Mouse (Mus musculus): ENCODE data around the gene Spred2. TPM values are rescaled to one million over a fixed set of nuclear protein-coding genes. Genes with fewer than 3 reads are reported as not detected.
"Not testable (repeated sequence)": the region's sequence is repeated elsewhere in the genome, so short reads cannot be mapped to it uniquely, and the experiment has no call there.

The Spred2 gene
- polyA plus RNA-seq, 1 experiment from 2014 or later: 4.1 TPM

DNA sequence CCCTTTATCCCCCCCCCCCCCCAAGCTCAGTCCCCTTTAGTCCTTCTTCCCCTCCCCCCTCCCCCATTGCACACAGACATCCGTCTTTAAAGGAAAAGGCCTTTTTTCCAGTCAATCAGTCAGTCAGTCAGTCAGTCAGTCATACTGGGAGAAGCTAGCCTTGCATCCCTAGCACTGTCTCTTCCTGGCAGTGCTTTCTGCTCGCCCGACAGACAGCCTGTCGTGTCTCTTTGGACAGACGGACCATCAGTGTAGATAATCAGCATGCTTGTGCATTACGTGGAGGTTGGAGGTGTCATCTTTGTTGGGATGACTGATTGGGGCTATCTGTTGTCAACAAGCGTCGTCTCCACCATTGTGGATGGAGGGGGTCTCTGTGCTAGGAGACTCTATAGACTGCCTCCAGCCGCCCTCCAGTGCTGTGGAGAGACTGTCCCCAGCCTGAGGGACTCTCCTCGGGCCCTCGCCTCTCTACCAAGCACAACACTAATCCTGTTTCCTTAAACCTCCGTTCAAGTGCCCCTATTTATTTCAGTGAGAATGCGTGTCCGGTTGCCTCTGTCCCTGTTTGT lies 98.8 kb downstream of the Spred2 start:
- Histone ChIP-seq H3K9me3 (replicated peaks; ENCODE audit: control insufficient read depth, low read length) (peaks cover 29% of the 10 kb centered on the region), H3K4me1 (ENCODE audit: control insufficient read depth, insufficient read depth, low read length) (no peaks in the 10 kb centered on the region), H3K9ac (ENCODE audit: low read length) (no peak overlapping the region), H3K27ac (ENCODE audit: low read length) (no peak overlapping the region), H3K4me2 (ENCODE audit: low read depth, low read length) (no peak overlapping the region), H3K27me3 (ENCODE audit: control insufficient read depth, insufficient read depth, low read length) (no peaks in the 10 kb centered on the region), H3K36me3 (ENCODE audit: control insufficient read depth, insufficient read depth) (peaks cover 43% of the 10 kb centered on the region), H3K4me3 (ENCODE audit: low read length) (no peak overlapping the region)
- ATAC-seq (replicated peaks; ENCODE audit: extremely low read depth, insufficient read depth, low FRiP score): no peak
- 87% methylated on average over 14 of the region's 14 CpGs for WGBS

DNA sequence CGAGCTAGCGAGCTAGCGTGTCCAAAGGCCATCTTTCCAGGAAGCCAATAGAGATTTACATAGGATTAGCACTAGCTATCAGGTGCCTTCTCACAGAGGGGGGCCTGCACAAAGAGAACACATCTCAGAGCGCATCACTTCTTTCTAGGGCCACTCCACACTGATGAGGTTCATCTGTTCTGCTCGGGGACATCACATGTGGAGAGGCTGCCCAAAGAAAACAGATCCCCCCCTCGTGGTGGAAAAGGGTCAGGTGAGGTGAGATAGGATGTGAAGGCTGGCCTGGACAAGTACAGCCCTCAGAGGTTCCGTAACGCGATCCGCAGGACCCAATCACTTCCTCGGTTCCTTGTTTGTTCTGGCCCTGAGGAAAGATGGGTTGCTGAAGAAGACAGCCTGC lies 101.7 kb downstream of the Spred2 start:
- no peak overlapping the region for H3K4me3 ChIP-seq (ENCODE audit: low read length)
- H3K4me2 ChIP-seq (ENCODE audit: low read depth, low read length): no peak overlapping the region
- WGBS: 72% methylated on average over 11 of the region's 11 CpGs
- ATAC-seq (replicated peaks; ENCODE audit: extremely low read depth, insufficient read depth, low FRiP score): no peak
- H3K36me3 ChIP-seq (ENCODE audit: control insufficient read depth, insufficient read depth): peaks cover 14% of the 10 kb centered on the region
- H3K4me1 ChIP-seq (ENCODE audit: control insufficient read depth, insufficient read depth, low read length): no peaks in the 10 kb centered on the region
- no peak overlapping the region for H3K9ac ChIP-seq (ENCODE audit: low read length)
- H3K27me3 ChIP-seq (ENCODE audit: control insufficient read depth, insufficient read depth, low read length): no peaks in the 10 kb centered on the region
- H3K9me3 ChIP-seq (replicated peaks; ENCODE audit: control insufficient read depth, low read length): peaks cover 7% of the 10 kb centered on the region
- no peak overlapping the region for H3K27ac ChIP-seq (ENCODE audit: low read length)

DNA sequence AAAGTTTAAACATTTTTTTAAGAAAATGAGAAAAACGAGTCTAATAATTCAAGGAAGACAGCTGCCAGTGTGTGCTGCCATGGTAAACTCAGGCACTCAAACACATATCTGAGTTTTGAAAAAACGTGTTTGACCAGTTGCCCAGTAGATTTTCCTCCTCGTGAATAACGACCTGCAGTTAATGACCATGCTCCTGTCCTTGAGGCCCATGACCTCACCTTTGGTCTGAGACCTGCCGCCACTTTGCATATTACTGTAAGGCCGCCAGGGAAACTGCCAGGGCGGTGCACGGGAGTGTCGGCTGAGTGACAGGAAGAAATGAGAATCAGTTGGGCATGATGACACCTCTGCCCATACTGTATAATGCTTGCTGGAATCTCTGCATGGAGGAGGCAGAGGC lies 103.5 kb downstream of the Spred2 start:
- Histone ChIP-seq H3K9me3 (replicated peaks; ENCODE audit: control insufficient read depth, low read length) (peaks cover 4% of the 10 kb centered on the region; the same call in 1 of the 2 replicates), H3K4me3 (ENCODE audit: low read length) (no peak overlapping the region), H3K4me2 (ENCODE audit: low read depth, low read length) (no peak overlapping the region), H3K4me1 (ENCODE audit: control insufficient read depth, insufficient read depth, low read length) (no peaks in the 10 kb centered on the region), H3K36me3 (ENCODE audit: control insufficient read depth, insufficient read depth) (0 out of 2 replicates have a peak, but pooled peaks cover 6% of the 10 kb centered on the region), H3K9ac (ENCODE audit: low read length) (no peak overlapping the region), H3K27me3 (ENCODE audit: control insufficient read depth, insufficient read depth, low read length) (no peaks in the 10 kb centered on the region), H3K27ac (ENCODE audit: low read length) (no peak overlapping the region)
- ATAC-seq (replicated peaks; ENCODE audit: extremely low read depth, insufficient read depth, low FRiP score): no peak
- WGBS: 77% methylated on average over 9 of the region's 9 CpGs

DNA sequence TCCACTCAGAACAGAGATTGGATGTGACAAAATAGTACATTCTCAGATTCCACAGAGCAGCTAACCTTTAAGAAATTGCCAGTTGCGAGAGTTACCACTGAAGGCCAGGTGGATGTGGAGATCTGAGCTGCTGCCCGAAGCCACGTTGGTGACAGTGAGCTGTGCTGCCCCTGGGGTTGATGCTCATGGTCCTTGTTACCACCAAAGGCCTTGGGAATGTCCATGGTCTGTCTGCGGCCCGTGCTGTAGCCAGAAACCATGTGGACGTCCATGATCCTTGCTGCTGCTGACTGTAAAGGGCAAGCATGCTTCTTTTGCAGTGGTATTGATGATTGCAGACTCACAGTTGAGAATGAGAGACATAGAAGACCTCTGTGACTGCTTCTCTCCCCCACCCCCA lies 104.2 kb downstream of the Spred2 start:
- H3K27ac ChIP-seq (ENCODE audit: low read length): no peak overlapping the region
- no peak overlapping the region for H3K4me2 ChIP-seq (ENCODE audit: low read depth, low read length)
- ATAC-seq (replicated peaks; ENCODE audit: extremely low read depth, insufficient read depth, low FRiP score): no peak
- no peaks in the 10 kb centered on the region for H3K27me3 ChIP-seq (ENCODE audit: control insufficient read depth, insufficient read depth, low read length)
- peaks cover 4% of the 10 kb centered on the region; the same call in 1 of the 2 replicates for H3K9me3 ChIP-seq (replicated peaks; ENCODE audit: control insufficient read depth, low read length)
- no peak overlapping the region for H3K9ac ChIP-seq (ENCODE audit: low read length)
- no peak overlapping the region for H3K4me3 ChIP-seq (ENCODE audit: low read length)
- 0 out of 2 replicates have a peak, but pooled peaks cover 6% of the 10 kb centered on the region for H3K36me3 ChIP-seq (ENCODE audit: control insufficient read depth, insufficient read depth)
- no peaks in the 10 kb centered on the region for H3K4me1 ChIP-seq (ENCODE audit: control insufficient read depth, insufficient read depth, low read length)
- WGBS: 84% methylated on average over 6 of the region's 6 CpGs

DNA sequence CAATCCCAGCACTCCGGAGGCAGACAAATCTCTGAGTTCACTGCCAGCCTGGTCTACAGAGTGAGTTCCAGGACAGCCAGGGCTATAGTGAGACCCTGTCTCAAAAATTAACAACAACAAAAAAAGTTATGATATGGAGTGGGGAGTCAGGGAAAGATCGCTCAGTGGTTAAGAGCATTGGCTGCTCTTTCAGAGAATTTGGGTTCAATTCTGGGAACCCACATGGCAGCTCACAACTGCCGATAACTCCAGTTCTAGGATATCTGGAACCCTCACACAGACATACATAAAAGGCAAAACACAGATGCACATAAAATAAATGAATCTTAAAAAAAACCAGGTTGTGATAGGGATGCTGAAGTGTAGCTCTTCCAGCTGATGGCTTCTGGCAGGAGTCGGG lies 104.8 kb downstream of the Spred2 start:
- Histone ChIP-seq H3K27me3 (ENCODE audit: control insufficient read depth, insufficient read depth, low read length) (no peaks in the 10 kb centered on the region), H3K27ac (ENCODE audit: low read length) (no peak overlapping the region), H3K36me3 (ENCODE audit: control insufficient read depth, insufficient read depth) (0 out of 2 replicates have a peak, but pooled peaks cover 6% of the 10 kb centered on the region), H3K9me3 (replicated peaks; ENCODE audit: control insufficient read depth, low read length) (peaks cover 4% of the 10 kb centered on the region; the same call in 1 of the 2 replicates), H3K4me2 (ENCODE audit: low read depth, low read length) (no peak overlapping the region), H3K4me3 (ENCODE audit: low read length) (no peak overlapping the region), H3K4me1 (ENCODE audit: control insufficient read depth, insufficient read depth, low read length) (no peaks in the 10 kb centered on the region), H3K9ac (ENCODE audit: low read length) (no peak overlapping the region)
- 88% methylated on average over 4 of the region's 4 CpGs for WGBS
- ATAC-seq (replicated peaks; ENCODE audit: extremely low read depth, insufficient read depth, low FRiP score): no peak

DNA sequence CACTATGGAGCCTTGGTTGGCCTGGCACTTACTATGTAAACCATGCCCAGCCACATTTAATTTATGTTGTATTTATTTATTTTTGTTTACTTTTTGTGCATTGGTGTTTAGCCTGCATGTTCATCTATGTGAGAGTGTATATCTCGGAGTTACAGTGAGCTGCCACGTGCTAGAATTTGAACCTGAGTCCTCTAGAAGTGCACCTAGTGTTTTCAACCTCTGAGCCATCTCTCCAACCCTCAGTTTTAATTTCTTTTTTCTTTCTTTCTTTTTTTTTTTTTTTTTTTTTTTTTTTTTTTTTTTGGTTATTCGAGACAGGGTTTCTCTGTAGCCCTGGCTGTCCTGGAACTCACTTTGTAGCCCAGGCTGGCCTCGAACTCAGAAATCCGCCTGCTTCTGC lies 106.8 kb downstream of the Spred2 start:
- H3K36me3 ChIP-seq (ENCODE audit: control insufficient read depth, insufficient read depth); H3K9ac ChIP-seq (ENCODE audit: low read length); H3K27ac ChIP-seq (ENCODE audit: low read length); H3K4me3 ChIP-seq (ENCODE audit: low read length); ATAC-seq (replicated peaks; ENCODE audit: extremely low read depth, insufficient read depth, low FRiP score); H3K4me1 ChIP-seq (ENCODE audit: control insufficient read depth, insufficient read depth, low read length); H3K4me2 ChIP-seq (ENCODE audit: low read depth, low read length); H3K9me3 ChIP-seq (replicated peaks; ENCODE audit: control insufficient read depth, low read length); H3K27me3 ChIP-seq (ENCODE audit: control insufficient read depth, insufficient read depth, low read length): not testable (repeated sequence)
- 89% methylated on average over 5 of the region's 5 CpGs for WGBS

DNA sequence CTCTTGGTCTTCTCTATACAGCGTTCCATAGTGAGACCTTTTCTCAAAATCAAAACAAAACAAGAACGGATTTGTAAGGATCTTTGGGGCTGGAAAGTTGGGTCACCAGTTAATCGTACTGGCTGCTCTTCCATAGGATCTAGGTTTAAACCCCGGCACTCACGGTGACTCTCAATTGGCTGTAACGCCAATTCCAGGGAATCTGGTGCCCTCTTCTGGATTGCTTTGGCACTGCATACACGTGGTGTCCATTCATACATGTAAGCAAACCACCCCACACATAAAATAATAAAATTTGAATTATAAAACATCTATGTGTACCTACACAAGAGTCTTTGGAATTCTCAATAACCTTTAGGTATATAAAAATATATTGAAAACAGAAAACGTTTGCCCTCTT lies 107.4 kb downstream of the Spred2 start:
- Histone ChIP-seq H3K36me3 (ENCODE audit: control insufficient read depth, insufficient read depth) (no peaks in the 10 kb centered on the region), H3K27ac (ENCODE audit: low read length) (no peak overlapping the region), H3K27me3 (ENCODE audit: control insufficient read depth, insufficient read depth, low read length) (no peaks in the 10 kb centered on the region; the same call in 1 of the 2 replicates), H3K9me3 (replicated peaks; ENCODE audit: control insufficient read depth, low read length) (peaks cover 4% of the 10 kb centered on the region; the same call in 1 of the 2 replicates), H3K9ac (ENCODE audit: low read length) (no peak overlapping the region), H3K4me2 (ENCODE audit: low read depth, low read length) (no peak overlapping the region), H3K4me3 (ENCODE audit: low read length) (no peak overlapping the region), H3K4me1 (ENCODE audit: control insufficient read depth, insufficient read depth, low read length) (no peaks in the 10 kb centered on the region)
- no peak for ATAC-seq (replicated peaks; ENCODE audit: extremely low read depth, insufficient read depth, low FRiP score)
- 39% methylated on average over 8 of the region's 8 CpGs for WGBS

DNA sequence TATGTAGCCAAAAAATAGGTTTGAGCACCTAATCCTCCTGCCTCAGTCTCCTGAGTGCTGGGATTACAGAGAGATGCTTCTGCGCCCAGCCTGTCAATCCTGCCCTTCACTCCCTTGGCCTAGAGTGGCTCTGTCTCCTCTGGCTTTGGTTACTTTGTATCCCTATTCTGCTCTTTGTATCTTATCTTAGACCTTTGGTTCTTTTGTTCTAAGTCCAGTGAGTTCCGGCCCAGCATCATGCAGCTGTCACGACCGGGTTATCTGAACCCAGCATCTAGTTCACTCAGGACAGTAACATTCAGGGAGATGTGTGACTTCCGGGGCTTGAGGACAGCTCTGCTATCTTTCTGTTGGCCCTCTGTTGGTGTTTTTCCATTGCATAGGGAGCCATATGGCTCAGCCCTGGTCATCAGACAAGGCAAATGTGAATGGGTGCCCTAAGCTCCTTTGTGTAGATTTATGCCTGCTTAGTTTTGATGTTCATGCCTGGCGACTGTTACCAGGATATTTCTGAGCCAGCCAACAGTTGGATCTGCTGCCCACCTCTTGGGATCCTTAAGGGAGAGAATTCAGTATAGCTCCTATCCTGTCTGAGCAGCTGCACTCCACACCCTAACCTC lies 109.5 kb downstream of the Spred2 start:
- H3K9ac ChIP-seq (ENCODE audit: low read length): no peak overlapping the region
- no peak overlapping the region for H3K27ac ChIP-seq (ENCODE audit: low read length)
- no peaks in the 10 kb centered on the region for H3K4me1 ChIP-seq (ENCODE audit: control insufficient read depth, insufficient read depth, low read length)
- peaks cover 4% of the 10 kb centered on the region; the same call in 1 of the 2 replicates for H3K9me3 ChIP-seq (replicated peaks; ENCODE audit: control insufficient read depth, low read length)
- H3K36me3 ChIP-seq (ENCODE audit: control insufficient read depth, insufficient read depth): no peaks in the 10 kb centered on the region
- no peak overlapping the region for H3K4me3 ChIP-seq (ENCODE audit: low read length)
- 54% methylated on average over 6 of the region's 6 CpGs for WGBS
- no peak for ATAC-seq (replicated peaks; ENCODE audit: extremely low read depth, insufficient read depth, low FRiP score)
- H3K27me3 ChIP-seq (ENCODE audit: control insufficient read depth, insufficient read depth, low read length): no peaks in the 10 kb centered on the region; the same call in 1 of the 2 replicates
- no peak overlapping the region for H3K4me2 ChIP-seq (ENCODE audit: low read depth, low read length)

DNA sequence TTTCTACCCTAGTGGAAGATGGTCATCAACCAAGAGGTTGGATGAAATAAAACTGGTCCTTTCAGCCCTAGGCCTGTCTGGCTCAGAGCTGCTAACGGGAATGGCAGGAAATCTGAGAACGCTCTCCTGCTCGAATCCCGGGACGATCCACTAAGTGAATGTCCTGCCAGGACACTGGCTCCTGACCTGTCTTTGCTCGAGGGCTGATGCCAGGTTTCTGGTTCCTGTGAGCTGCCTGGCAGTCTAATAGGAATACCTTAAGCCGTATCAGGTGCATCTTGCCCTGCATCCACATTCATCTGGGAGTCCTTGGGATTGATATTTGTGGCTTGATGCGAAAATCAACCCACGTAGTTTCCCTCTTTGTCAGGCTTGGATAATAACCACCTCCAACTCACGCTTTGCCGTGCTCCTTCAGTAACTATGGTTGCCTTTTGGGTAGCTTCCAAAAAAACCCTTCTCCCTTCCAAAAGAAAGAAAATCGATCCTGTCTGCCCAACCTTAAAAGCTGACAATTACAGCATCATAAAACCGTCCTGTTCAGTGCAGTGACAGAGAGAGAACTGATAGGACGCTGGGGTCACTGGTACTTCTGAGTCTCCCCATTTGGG lies 110.3 kb downstream of the Spred2 start:
- ATAC-seq (replicated peaks; ENCODE audit: extremely low read depth, insufficient read depth, low FRiP score): no peak

More for the DNA sequence above, 110.3 kb downstream of the Spred2 start:
- Histone ChIP-seq H3K27ac (ENCODE audit: low read length) (no peak overlapping the region), H3K4me3 (ENCODE audit: low read length) (no peak overlapping the region), H3K4me1 (ENCODE audit: control insufficient read depth, insufficient read depth, low read length) (no peaks in the 10 kb centered on the region), H3K27me3 (ENCODE audit: control insufficient read depth, insufficient read depth, low read length) (no peaks in the 10 kb centered on the region; the same call in 1 of the 2 replicates), H3K36me3 (ENCODE audit: control insufficient read depth, insufficient read depth) (no peaks in the 10 kb centered on the region), H3K9ac (ENCODE audit: low read length) (no peak overlapping the region), H3K9me3 (replicated peaks; ENCODE audit: control insufficient read depth, low read length) (peaks cover 4% of the 10 kb centered on the region; the same call in 1 of the 2 replicates), H3K4me2 (ENCODE audit: low read depth, low read length) (no peak overlapping the region)
- 61% methylated on average over 14 of the region's 14 CpGs for WGBS
